Mouse (Mus musculus): Measurements from ENCODE around the gene Spata2. TPM values are rescaled to one million over a fixed set of nuclear protein-coding genes. Genes with fewer than 3 reads are reported as not detected.

Gene Spata2
- polyA plus RNA-seq, 1 experiment from 2014 or later: 8.3 TPM

- H3K27ac ChIP-seq (ENCODE audit: low read length): no peak within 1 kb of the TSS
Observed at GRCm38 (mm10) chr2:167537476-167538297, 45.0 kb upstream of the Spata2 start, which contains the start of gene Snai1. Gene Snai1 (plus strand): TSS chr2:167538195.

DNA sequence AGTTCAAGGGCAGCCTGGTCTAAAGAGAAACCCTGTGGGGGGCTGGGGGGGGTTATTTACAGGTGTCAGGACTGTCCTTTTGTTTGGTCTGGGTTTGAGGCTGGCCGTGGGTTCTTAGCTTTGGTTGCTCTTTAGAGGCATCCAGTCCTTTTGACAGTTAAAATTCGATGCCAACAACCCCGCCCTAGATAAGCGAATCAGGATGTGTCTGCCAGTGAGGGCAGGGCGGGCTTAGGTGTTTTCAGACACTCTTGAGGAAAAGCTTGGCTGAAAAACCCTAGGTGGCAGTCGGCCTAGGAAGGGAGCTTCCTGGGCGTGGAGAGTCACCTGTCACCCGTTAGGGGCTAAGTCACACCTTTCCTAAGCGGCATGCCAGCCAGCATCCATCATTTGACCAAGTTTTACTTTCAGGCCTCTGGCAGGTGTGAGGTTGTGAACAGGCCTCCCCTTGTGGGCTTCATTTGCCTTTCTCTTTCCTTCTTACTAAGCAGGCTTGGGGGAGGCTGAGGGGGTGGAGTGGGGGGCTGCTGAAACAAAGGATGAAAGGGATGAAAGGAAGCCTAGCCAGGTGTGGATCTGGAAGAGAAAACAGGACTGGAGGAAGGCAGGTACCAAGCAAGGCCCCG, 43.7 kb upstream of the Spata2 start:
- Histone ChIP-seq H3K27me3 (ENCODE audit: control insufficient read depth, insufficient read depth, low read depth, low read length) (peaks cover 49% of the 10 kb centered on the region), H3K36me3 (ENCODE audit: control insufficient read depth, insufficient read depth) (no peaks in the 10 kb centered on the region), H3K9me3 (replicated peaks; ENCODE audit: control insufficient read depth, low read length) (no peaks in the 10 kb centered on the region), H3K9ac (ENCODE audit: low read depth, low read length) (no peak overlapping the region), H3K27ac (ENCODE audit: low read length) (no peak overlapping the region), H3K4me2 (ENCODE audit: low read depth, low read length) (no peak overlapping the region), H3K4me3 (ENCODE audit: low read depth, low read length) (no peak overlapping the region), H3K4me1 (ENCODE audit: control insufficient read depth, low read depth, low read length) (peaks cover 8% of the 10 kb centered on the region)
- WGBS (ENCODE audit: insufficient replicate concordance): 23% methylated on average over 10 of the region's 10 CpGs
- no peak for ATAC-seq (ENCODE audit: low read depth)

More at GRCm38 (mm10) chr2:167537476-167538297, 45.0 kb upstream of the Spata2 start, which contains the start of gene Snai1:
- Histone ChIP-seq H3K27me3 (ENCODE audit: control insufficient read depth, insufficient read depth, low read depth, low read length) (peaks cover 49% of the 10 kb centered on the region), H3K9me3 (replicated peaks; ENCODE audit: control insufficient read depth, low read length) (no peaks in the 10 kb centered on the region), H3K9ac (ENCODE audit: low read depth, low read length) (peak within 1 kb of the TSS; percentile 57), H3K36me3 (ENCODE audit: control insufficient read depth, insufficient read depth) (no peaks in the 10 kb centered on the region), H3K4me1 (ENCODE audit: control insufficient read depth, low read depth, low read length) (peaks cover 8% of the 10 kb centered on the region), H3K4me2 (ENCODE audit: low read depth, low read length) (peak within 1 kb of the TSS; percentile 70), H3K4me3 (ENCODE audit: low read depth, low read length) (peak within 1 kb of the TSS; percentile 56)
- under 1% methylated on average over 54 of the region's 58 CpGs for WGBS (ENCODE audit: insufficient replicate concordance)
- peak; percentile 95 for ATAC-seq (ENCODE audit: low read depth)

GRCm38 (mm10) chr2:167533880-167534279, 41.2 kb upstream of the Spata2 start:
- H3K9me3 ChIP-seq (replicated peaks; ENCODE audit: control insufficient read depth, low read length): no peaks in the 10 kb centered on the region
- H3K36me3 ChIP-seq (ENCODE audit: control insufficient read depth, insufficient read depth): no peaks in the 10 kb centered on the region
- H3K27me3 ChIP-seq (ENCODE audit: control insufficient read depth, insufficient read depth, low read depth, low read length): peaks cover 31% of the 10 kb centered on the region
- no peak overlapping the region for H3K4me3 ChIP-seq (ENCODE audit: low read depth, low read length)
- peaks cover 8% of the 10 kb centered on the region for H3K4me1 ChIP-seq (ENCODE audit: control insufficient read depth, low read depth, low read length)
- no peak overlapping the region for H3K27ac ChIP-seq (ENCODE audit: low read length)
- no peak for ATAC-seq (ENCODE audit: low read depth)
- H3K4me2 ChIP-seq (ENCODE audit: low read depth, low read length): no peak overlapping the region
- no peak overlapping the region for H3K9ac ChIP-seq (ENCODE audit: low read depth, low read length)

DNA sequence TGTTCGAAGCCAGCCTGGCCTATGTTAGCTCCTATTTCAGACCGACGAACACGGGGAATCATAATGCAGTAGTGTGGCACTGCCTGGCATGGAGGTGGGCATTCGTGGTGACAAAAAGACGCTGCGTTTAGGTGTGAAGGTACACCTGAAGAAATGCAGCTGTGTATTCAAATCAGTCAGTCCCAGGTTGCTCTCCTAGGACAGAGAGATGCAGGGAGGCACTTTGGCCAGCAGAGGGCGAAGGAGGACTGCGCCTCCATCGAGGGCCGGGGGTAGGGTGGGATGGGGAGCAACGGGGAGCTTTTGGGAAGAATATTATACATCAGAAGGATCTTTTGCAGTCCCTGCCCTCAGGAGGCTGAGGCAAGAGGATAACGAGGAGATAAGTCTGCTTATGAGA, 39.4 kb upstream of the Spata2 start:
- H3K4me3 ChIP-seq (ENCODE audit: low read depth, low read length): no peak overlapping the region
- H3K4me2 ChIP-seq (ENCODE audit: low read depth, low read length): no peak overlapping the region
- no peak overlapping the region for H3K27ac ChIP-seq (ENCODE audit: low read length)
- H3K9me3 ChIP-seq (replicated peaks; ENCODE audit: control insufficient read depth, low read length): no peaks in the 10 kb centered on the region
- 17% methylated on average over 13 of the region's 13 CpGs for WGBS (ENCODE audit: insufficient replicate concordance)
- no peaks in the 10 kb centered on the region; the same call in 1 of the 2 replicates for H3K4me1 ChIP-seq (ENCODE audit: control insufficient read depth, low read depth, low read length)
- no peak for ATAC-seq (ENCODE audit: low read depth)
- no peak overlapping the region for H3K9ac ChIP-seq (ENCODE audit: low read depth, low read length)
- H3K36me3 ChIP-seq (ENCODE audit: control insufficient read depth, insufficient read depth): no peaks in the 10 kb centered on the region
- peaks cover 14% of the 10 kb centered on the region for H3K27me3 ChIP-seq (ENCODE audit: control insufficient read depth, insufficient read depth, low read depth, low read length)

DNA sequence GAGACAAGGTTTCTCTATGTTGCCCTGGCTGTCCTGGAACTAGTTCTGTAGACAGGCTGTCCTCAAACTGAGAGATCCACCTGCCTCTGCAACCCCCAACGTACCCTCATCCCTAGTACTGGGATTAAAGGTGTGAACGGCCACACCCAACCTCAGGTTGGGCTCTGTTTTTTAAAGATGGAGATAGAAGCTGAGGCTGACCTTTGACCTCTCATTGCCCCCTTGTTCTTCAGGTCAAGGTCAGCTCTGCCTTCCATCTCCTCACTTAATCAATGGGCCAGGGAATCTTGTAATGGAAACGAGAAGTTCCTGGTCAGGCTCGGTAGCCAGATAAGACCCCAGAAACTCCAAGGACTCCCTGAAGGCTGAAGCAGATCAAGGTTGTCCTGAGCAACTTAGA, 37.8 kb upstream of the Spata2 start:
- Histone ChIP-seq H3K4me1 (ENCODE audit: control insufficient read depth, low read depth, low read length) (no peaks in the 10 kb centered on the region), H3K4me2 (ENCODE audit: low read depth, low read length) (no peak overlapping the region), H3K9ac (ENCODE audit: low read depth, low read length) (no peak overlapping the region), H3K9me3 (replicated peaks; ENCODE audit: control insufficient read depth, low read length) (no peaks in the 10 kb centered on the region), H3K27me3 (ENCODE audit: control insufficient read depth, insufficient read depth, low read depth, low read length) (no peaks in the 10 kb centered on the region; the same call in 1 of the 2 replicates), H3K36me3 (ENCODE audit: control insufficient read depth, insufficient read depth) (no peaks in the 10 kb centered on the region), H3K27ac (ENCODE audit: low read length) (no peak overlapping the region), H3K4me3 (ENCODE audit: low read depth, low read length) (no peak overlapping the region)
- WGBS (ENCODE audit: insufficient replicate concordance): 67% methylated on average over 4 of the region's 4 CpGs
- ATAC-seq (ENCODE audit: low read depth): no peak

GRCm38 (mm10) chr2:167529935-167530513, 37.3 kb upstream of the Spata2 start:
- Histone ChIP-seq H3K4me1 (ENCODE audit: control insufficient read depth, low read depth, low read length) (no peaks in the 10 kb centered on the region), H3K9me3 (replicated peaks; ENCODE audit: control insufficient read depth, low read length) (no peaks in the 10 kb centered on the region), H3K9ac (ENCODE audit: low read depth, low read length) (no peak overlapping the region), H3K4me2 (ENCODE audit: low read depth, low read length) (no peak overlapping the region), H3K36me3 (ENCODE audit: control insufficient read depth, insufficient read depth) (no peaks in the 10 kb centered on the region), H3K27me3 (ENCODE audit: control insufficient read depth, insufficient read depth, low read depth, low read length) (no peaks in the 10 kb centered on the region; the same call in 1 of the 2 replicates), H3K27ac (ENCODE audit: low read length) (no peak overlapping the region), H3K4me3 (ENCODE audit: low read depth, low read length) (no peak overlapping the region)
- no peak for ATAC-seq (ENCODE audit: low read depth)
- WGBS (ENCODE audit: insufficient replicate concordance): 46% methylated on average over 5 of the region's 5 CpGs

GRCm38 (mm10) chr2:167528278-167528677, 35.6 kb upstream of the Spata2 start:
- no peaks in the 10 kb centered on the region for H3K4me1 ChIP-seq (ENCODE audit: control insufficient read depth, low read depth, low read length)
- H3K4me3 ChIP-seq (ENCODE audit: low read depth, low read length): no peak overlapping the region
- WGBS (ENCODE audit: insufficient replicate concordance): 16% methylated on average over 5 of the region's 5 CpGs
- H3K27me3 ChIP-seq (ENCODE audit: control insufficient read depth, insufficient read depth, low read depth, low read length): no peaks in the 10 kb centered on the region
- H3K9ac ChIP-seq (ENCODE audit: low read depth, low read length): no peak overlapping the region
- H3K36me3 ChIP-seq (ENCODE audit: control insufficient read depth, insufficient read depth): no peaks in the 10 kb centered on the region
- no peak for ATAC-seq (ENCODE audit: low read depth)
- no peak overlapping the region for H3K4me2 ChIP-seq (ENCODE audit: low read depth, low read length)
- H3K27ac ChIP-seq (ENCODE audit: low read length): no peak overlapping the region
- no peaks in the 10 kb centered on the region for H3K9me3 ChIP-seq (replicated peaks; ENCODE audit: control insufficient read depth, low read length)

DNA sequence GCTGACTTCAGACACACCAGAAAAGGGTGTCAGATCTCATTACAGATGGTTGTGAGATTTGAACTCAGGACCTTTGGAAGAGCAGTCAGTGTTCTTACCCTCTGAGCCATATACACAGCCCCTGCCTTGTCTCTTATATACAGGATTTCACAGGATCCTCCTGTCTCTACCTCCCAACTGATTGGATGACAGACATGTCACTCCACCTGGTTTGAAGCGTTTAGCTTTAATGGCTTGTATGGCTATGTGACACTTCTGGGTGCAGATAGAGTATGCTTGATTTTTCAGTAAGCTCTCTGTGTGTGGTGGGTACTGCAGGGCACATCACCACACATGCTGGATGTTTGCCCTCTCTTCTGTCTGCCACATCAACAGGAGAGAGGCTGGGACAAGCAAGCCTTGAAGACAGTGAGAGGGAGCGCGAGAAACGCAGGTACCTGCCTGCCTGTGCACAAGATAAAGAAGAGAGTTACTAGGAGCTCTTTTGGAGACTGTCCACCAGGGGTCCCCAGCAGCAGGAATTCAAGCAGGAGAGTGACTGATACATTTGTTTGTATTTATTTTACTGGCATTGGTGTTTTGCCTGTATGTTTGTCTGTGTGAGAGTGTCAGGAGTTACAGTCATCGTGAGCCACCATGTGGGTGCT, 27.0 kb upstream of the Spata2 start:
- Histone ChIP-seq H3K4me3 (ENCODE audit: low read depth, low read length) (no peak overlapping the region), H3K4me1 (ENCODE audit: control insufficient read depth, low read depth, low read length) (no peaks in the 10 kb centered on the region), H3K9ac (ENCODE audit: low read depth, low read length) (no peak overlapping the region), H3K4me2 (ENCODE audit: low read depth, low read length) (no peak overlapping the region), H3K9me3 (replicated peaks; ENCODE audit: control insufficient read depth, low read length) (no peaks in the 10 kb centered on the region), H3K27me3 (ENCODE audit: control insufficient read depth, insufficient read depth, low read depth, low read length) (no peaks in the 10 kb centered on the region), H3K36me3 (ENCODE audit: control insufficient read depth, insufficient read depth) (peaks cover 12% of the 10 kb centered on the region), H3K27ac (ENCODE audit: low read length) (no peak overlapping the region)
- WGBS (ENCODE audit: insufficient replicate concordance): 60% methylated on average over 5 of the region's 5 CpGs
- ATAC-seq (ENCODE audit: low read depth): no peak

All from liver, embryonic 16.5 days (tissue).